Mouse (Mus musculus) intestine, postnatal 0 days (tissue): ENCODE data around the gene Col1a1. TPM values are rescaled to one million over a fixed set of nuclear protein-coding genes. Genes with fewer than 3 reads are reported as not detected.
A peak's percentile ranks its signal among the peaks of the same experiment; 100 is the strongest.
"Not testable (repeated sequence)": the region's sequence is repeated elsewhere in the genome, so short reads cannot be mapped to it uniquely, and the experiment has no call there.

Experiments used
- ATAC-seq: fragments of 200-750 bp; cut with Nextera tagmentation; 2 replicates; pipeline ENCODE4 v1.8.0; 2017; ENCODE audit warnings: mild to moderate bottlenecking, moderate TSS enrichment, moderate library complexity
- H3K27ac ChIP-seq: fragments of 300-500 bp; sonication (generic); 2 replicates; pipeline ENCODE4 v1.5.1; 2014; ENCODE audit warnings: mild to moderate bottlenecking, low read depth, low read length, moderate library complexity
- H3K27me3 ChIP-seq: fragments of 300-500 bp; sonication (generic); replicated peaks from 2 replicates; pipeline ENCODE4 v1.6.1; 2014; ENCODE audit warnings: low read length, mixed read lengths; ENCODE audit not compliant: control insufficient read depth, insufficient read depth
- H3K36me3 ChIP-seq: fragments of 300-500 bp; sonication (generic); 2 replicates; pipeline ENCODE4 v1.6.1; 2014; ENCODE audit warnings: mild to moderate bottlenecking, moderate library complexity; ENCODE audit not compliant: control insufficient read depth, insufficient read depth
- H3K4me1 ChIP-seq: fragments of 300-500 bp; sonication (generic); replicated peaks from 2 replicates; pipeline ENCODE4 v1.6.1; 2014; ENCODE audit warnings: antibody characterized with exemption, low read length, mixed read lengths; ENCODE audit not compliant: control insufficient read depth, insufficient read depth
- H3K4me2 ChIP-seq: fragments of 300-500 bp; sonication (generic); replicated peaks from 2 replicates; pipeline ENCODE4 v1.6.1; 2014; ENCODE audit warnings: low read depth, mild to moderate bottlenecking, moderate library complexity
- H3K4me3 ChIP-seq: fragments of 300-500 bp; sonication (generic); 2 replicates; pipeline ENCODE4 v1.5.1; 2014; ENCODE audit warnings: low read depth, low read length
- H3K9ac ChIP-seq: fragments of 300-500 bp; sonication (generic); 2 replicates; pipeline ENCODE4 v1.6.1; 2014; ENCODE audit warnings: mild to moderate bottlenecking, low read depth, low read length
- H3K9me3 ChIP-seq: fragments of 300-500 bp; sonication (generic); 2 replicates; pipeline ENCODE4 v1.6.1; 2016; ENCODE audit warnings: mixed run types; ENCODE audit not compliant: control insufficient read depth
- CTCF ChIP-seq: sonication (generic); IDR thresholded peaks from 2 replicates; pipeline ENCODE4 v1.5.1; 2016; ENCODE audit warnings: low read depth, mild to moderate bottlenecking, control low read depth, antibody characterized with exemption, moderate library complexity
- WGBS: fragments of 180-500 bp; shearing (Covaris S2); extraction: QIAGEN DNeasy Blood & Tissue Kit; methylation state at CpG from one replicate; pipeline ENCODE4 v1.1.7; 2014; 5-methylcytosine and 5-hydroxymethylcytosine counted together
- polyA plus RNA-seq: library from polyadenylated mRNA; unstranded; fragments of >200 nt; fragmentation: Nextera tagmentation; extraction: Ambion mirVana; gene quantifications from 2 replicates; pipeline ENCODE4 v1.2.1, GENCODE M21; 2015

Gene Col1a1
- polyA plus RNA-seq, 1 experiment from 2014 or later = 338 TPM

DNA sequence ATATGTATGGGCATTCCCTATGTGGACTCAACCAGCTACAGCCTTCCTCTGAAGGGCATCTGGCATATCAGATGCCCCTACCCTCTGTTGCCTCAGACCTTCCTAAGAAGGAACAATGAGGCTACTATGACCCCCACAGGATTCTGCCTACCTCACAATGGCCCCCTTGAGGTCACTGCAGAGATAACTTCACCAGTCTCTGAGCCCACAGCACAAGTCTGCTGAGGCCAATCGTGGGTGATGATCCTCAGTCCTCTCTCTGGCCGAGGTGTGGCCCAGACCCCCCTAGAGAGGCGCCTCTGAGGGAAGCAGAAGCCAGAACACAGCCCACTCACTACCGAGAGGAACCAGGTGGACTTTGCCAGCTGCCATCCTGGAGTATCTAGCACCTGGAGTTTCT, 31.4 kb downstream of the Col1a1 start, which contains the start of gene Hils1:
Hils1 (plus strand) TSS at position 175 of the 400 bp plus-strand sequence.
- Histone ChIP-seq H3K4me2 (no peak within 1 kb of the TSS), H3K36me3 (no peaks in the 10 kb centered on the region), H3K27ac (no peak within 1 kb of the TSS), H3K9me3 (no peaks in the 10 kb centered on the region), H3K4me1 (no peaks in the 10 kb centered on the region), H3K9ac (no peak within 1 kb of the TSS), H3K4me3 (no peak within 1 kb of the TSS), H3K27me3 (no peaks in the 10 kb centered on the region; the same call in 1 of the 2 replicates)
- no peak for ATAC-seq
- peak; percentile 41; the same call in 1 of the 2 replicates for TF ChIP-seq CTCF
- WGBS = 41% methylated on average over 4 of the region's 4 CpGs

GRCm38 (mm10) chr11:94968187-94968586, 32.2 kb downstream of the Col1a1 start:
- Histone ChIP-seq H3K4me2 (no peak overlapping the region), H3K27me3 (no peaks in the 10 kb centered on the region; the same call in 1 of the 2 replicates), H3K4me3 (no peak overlapping the region), H3K9ac (no peak overlapping the region), H3K36me3 (no peaks in the 10 kb centered on the region), H3K4me1 (no peaks in the 10 kb centered on the region), H3K27ac (no peak overlapping the region), H3K9me3 (no peaks in the 10 kb centered on the region)
- no peak for ATAC-seq
- TF ChIP-seq CTCF = no peak
- 80% methylated on average over 7 of the region's 7 CpGs for WGBS

DNA sequence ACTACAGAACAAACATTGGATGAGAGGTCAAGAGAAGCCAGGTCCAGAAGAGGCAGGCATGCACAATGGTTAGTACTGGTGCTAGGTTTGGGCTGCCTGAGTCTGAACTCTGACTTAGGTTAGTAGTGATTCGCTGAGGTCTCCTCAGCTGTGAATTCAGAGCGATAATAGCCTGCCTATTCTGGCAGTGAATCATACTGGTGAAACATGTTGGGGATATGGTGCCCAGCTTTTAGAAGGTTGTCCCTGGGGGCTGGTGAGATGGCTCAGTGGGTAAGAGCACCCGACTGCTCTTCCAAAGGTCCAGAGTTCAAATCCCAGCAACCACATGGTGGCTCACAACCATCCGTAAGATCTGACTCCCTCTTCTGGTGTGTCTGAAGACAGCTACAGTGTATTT, 33.7 kb downstream of the Col1a1 start:
- H3K27ac ChIP-seq, H3K9ac ChIP-seq, H3K36me3 ChIP-seq, ATAC-seq, H3K4me3 ChIP-seq, H3K9me3 ChIP-seq, H3K4me1 ChIP-seq, H3K4me2 ChIP-seq, H3K27me3 ChIP-seq: not testable (repeated sequence)
- 88% methylated on average over 4 of the region's 4 CpGs for WGBS

- Histone ChIP-seq H3K27me3 (no peaks in the 10 kb centered on the region; the same call in 1 of the 2 replicates), H3K4me2 (no peak overlapping the region), H3K4me1 (no peaks in the 10 kb centered on the region), H3K9ac (no peak overlapping the region), H3K36me3 (no peaks in the 10 kb centered on the region), H3K27ac (no peak overlapping the region), H3K4me3 (no peak overlapping the region), H3K9me3 (no peaks in the 10 kb centered on the region)
- 0 out of 2 replicates have a peak, but pooled peaks have one; percentile 32 for ATAC-seq
- WGBS = 53% methylated on average over 15 of the region's 15 CpGs
- peak; percentile 94 for TF ChIP-seq CTCF
These were observed 34.4 kb downstream of the Col1a1 start for GRCm38 (mm10) chr11:94970210-94970943.

DNA sequence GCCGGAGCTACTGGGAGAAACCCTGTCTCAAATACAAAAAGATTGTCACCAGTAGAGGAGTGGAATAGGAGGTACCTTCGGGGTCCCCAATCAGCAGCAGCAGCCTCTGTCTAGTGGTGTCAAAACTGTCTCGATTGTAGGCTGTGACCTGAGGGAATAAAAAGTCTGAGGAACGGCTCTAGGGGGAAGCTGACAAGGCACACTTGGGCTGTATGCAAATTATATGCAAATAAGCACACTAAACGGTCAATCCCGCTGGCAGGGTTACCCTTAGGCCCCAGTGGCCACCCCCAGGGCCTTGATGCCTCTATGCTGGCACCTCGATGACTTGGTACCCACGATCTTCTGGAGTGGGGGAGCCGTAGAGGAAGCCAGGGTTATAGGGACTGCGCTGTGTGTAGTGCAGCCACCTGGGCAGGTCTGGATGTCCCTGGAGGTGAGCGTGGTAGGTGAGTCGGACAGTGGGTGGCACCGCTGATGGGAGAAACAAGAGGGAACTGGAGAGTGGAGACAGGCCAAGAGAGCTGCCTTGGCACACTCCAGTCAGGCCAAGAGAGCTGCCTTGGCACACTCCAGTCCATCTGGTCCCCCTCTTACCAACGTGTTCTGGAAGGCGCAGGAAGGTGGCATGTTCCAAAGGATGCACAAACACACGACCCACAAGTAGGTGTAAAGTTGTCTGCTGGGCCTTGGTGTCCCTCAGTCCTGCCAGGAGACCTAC, 36.0 kb downstream of the Col1a1 start:
- no peak for TF ChIP-seq CTCF
- Histone ChIP-seq H3K4me3 (no peak overlapping the region), H3K4me1 (no peaks in the 10 kb centered on the region), H3K36me3 (no peaks in the 10 kb centered on the region), H3K9me3 (no peaks in the 10 kb centered on the region), H3K27me3 (no peaks in the 10 kb centered on the region; the same call in 1 of the 2 replicates), H3K9ac (no peak overlapping the region), H3K4me2 (no peak overlapping the region), H3K27ac (no peak overlapping the region)
- ATAC-seq = no peak
- WGBS = 61% methylated on average over 16 of the region's 16 CpGs

- H3K4me2 ChIP-seq = no peak overlapping the region
- ATAC-seq = no peak
- no peaks in the 10 kb centered on the region for H3K36me3 ChIP-seq
- no peak for TF ChIP-seq CTCF
- WGBS = 59% methylated on average over 5 of the region's 5 CpGs
- H3K9ac ChIP-seq = no peak overlapping the region
- H3K27ac ChIP-seq = no peak overlapping the region
- no peaks in the 10 kb centered on the region; the same call in 1 of the 2 replicates for H3K27me3 ChIP-seq
- no peaks in the 10 kb centered on the region for H3K9me3 ChIP-seq
- no peaks in the 10 kb centered on the region for H3K4me1 ChIP-seq
- H3K4me3 ChIP-seq = no peak overlapping the region
These were observed 36.9 kb downstream of the Col1a1 start for GRCm38 (mm10) chr11:94972887-94973286.
